Comparison of ENCODE assay signal across 17 mouse cellular contexts in the genomic region with DNA sequence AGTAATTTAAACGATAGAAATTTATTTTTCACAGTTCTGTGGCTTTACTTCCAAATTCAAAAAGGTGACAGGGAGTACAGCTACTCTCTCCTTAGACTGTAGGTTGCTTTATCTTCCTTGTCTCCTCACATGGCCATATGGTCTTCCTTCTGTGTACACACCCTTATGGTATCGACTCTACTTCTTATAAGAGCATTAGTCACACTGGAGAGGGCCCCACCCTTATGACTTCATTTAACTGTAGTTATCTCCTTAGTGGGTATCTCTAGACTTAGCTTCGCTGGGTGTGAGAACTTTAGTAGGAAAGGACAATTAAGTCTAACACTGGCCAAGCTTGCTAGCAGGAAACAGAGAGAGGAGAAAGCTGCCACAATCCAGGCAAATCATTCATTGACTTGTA.
"Had no signal": no experiment of that assay in that cellular context is flagged by ENCODE, and none has a peak within 500 bp of the region (broad histone marks: within the 10 kb centered on the region; RNA-seq: fewer than 3 reads in every experiment).

No protein-coding gene starts in this region.

- H3K4me2 ChIP-seq: lung, embryonic 15.5 days; midbrain, embryonic 11.5 days; midbrain, embryonic 13.5 days; midbrain, embryonic 15.5 days; neural tube, embryonic 12.5 days had no signal

- H3K4me3 ChIP-seq: lung, embryonic 15.5 days; megakaryocyte, embryonic 14.5 days; midbrain, embryonic 13.5 days; midbrain, embryonic 15.5 days; neural tube, embryonic 12.5 days had no signal

- H3K27me3 ChIP-seq: lung, embryonic 15.5 days; megakaryocyte, embryonic 14.5 days; midbrain, embryonic 13.5 days; midbrain, embryonic 15.5 days; neural tube, embryonic 12.5 days had no signal

- H3K4me1 ChIP-seq: lung, embryonic 15.5 days; megakaryocyte, embryonic 14.5 days; midbrain, embryonic 13.5 days; midbrain, embryonic 15.5 days; neural tube, embryonic 12.5 days had no signal

- H3K27ac ChIP-seq: lung, embryonic 15.5 days; macrophage; midbrain, embryonic 13.5 days; midbrain, embryonic 15.5 days; neural tube, embryonic 12.5 days had no signal

- ATAC-seq: liver, postnatal 0 days; lung, postnatal 0 days; midbrain, embryonic 13.5 days; midbrain, embryonic 15.5 days had no signal

- H3K9me3 ChIP-seq: lung, embryonic 15.5 days; midbrain, embryonic 13.5 days; midbrain, embryonic 15.5 days; neural tube, embryonic 12.5 days had no signal

- H3K36me3 ChIP-seq: lung, embryonic 15.5 days; midbrain, embryonic 13.5 days; midbrain, embryonic 15.5 days; neural tube, embryonic 12.5 days had no signal

- H3K9ac ChIP-seq: liver, postnatal 0 days; lung, embryonic 15.5 days; midbrain, embryonic 13.5 days; midbrain, embryonic 15.5 days; neural tube, embryonic 12.5 days had no signal

- DNase-seq: liver, postnatal 0 days; lung, adult 2 months; lung, postnatal 36 days; right cerebral cortex, postnatal 14 days; right cerebral cortex, postnatal 4 days; spleen, adult 18-20 months; thymus, adult 2 months; thymus, postnatal 25 days; thymus, postnatal 4 days had no signal
